Mouse (Mus musculus) induced T-regulatory cell, adult 2 months (primary cell): ENCODE measurements around the gene Rbl1.

Experiments
- DNase-seq: peaks from one replicate; pipeline ENCODE4 v3.0.0-alpha.2; 2012; ENCODE audit warnings: low read depth

Rbl1 gene

GRCm38 (mm10) chr2:157133769-157134478 lies 70.4 kb downstream of the Rbl1 start:
- DNase-seq: peak; percentile 67

DNA sequence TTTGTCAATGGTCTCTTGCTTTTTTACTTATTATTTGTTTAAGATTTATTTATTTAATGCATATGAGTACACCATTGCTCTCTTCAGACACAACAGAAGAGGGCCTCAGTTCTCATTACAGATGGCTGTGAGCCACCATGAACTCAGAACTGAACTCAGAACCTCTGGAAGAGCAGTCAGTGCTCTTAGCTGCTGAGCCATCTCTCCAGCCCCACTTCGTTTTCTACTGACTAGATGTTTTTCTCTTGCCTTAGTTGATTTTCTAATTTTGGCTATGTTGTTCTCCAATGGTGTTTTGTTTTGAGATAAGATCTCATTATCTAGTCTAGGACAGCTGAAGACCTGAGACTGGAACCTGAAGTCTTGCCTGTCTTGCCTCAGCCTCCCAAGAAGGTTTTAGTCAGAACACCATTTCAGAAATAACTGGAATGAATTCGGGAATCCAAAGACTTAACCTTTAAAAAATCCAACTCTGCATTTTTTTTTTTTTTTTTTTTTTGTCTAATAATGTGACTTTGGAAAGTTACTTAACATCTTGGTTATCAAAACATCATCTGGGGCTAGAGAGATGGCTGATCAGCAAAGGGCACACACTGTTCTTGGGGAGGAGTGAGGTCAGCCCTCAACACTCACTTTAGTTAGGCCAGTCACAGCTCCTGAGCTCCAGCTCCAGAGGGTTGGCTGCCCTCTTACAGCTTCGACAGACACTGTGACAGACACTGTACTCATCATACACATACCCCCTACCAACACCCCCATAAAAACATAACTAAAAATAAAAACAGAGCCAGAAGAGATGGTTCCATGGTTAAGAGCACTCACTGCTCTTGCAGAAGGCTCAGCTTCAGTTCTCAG lies 71.4 kb downstream of the Rbl1 start:
- DNase-seq: peak; percentile 52

- peak; percentile 45 for DNase-seq
Observed at GRCm38 (mm10) chr2:157132086-157132485, 72.2 kb downstream of the Rbl1 start.

DNA sequence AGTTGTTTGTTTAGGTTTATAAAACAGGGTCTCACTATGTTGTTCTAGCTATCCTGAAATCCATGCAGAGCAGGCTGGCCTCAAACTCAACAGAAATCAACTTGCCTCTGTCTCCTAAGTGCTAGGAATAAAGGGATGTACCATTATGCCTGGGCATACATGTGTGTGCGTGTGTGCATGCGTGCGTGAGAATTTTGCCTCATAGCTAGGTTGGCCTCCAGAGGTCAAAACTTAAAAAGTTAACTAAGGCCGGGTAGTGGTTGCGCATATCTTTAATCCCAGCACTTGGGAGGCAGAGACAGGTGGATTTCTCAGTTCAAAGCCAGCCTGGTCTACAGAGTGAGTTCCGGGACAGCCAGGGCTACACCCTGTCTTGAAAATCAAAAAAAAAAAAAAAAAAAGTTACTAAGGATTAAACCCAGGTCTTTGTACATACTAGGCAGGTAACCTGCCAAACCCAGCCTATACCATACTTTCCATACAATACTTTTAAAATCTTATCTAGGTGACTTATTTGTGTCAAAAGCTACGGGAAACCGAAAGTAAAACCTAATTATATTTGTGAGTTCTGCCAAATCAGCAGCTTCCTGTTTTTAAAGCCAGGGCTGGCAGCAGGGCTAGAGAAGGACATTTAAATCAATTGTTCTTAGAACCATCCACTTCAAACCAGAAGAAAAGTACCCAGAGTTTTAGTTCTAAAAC lies 73.4 kb downstream of the Rbl1 start:
- peak; percentile 90 for DNase-seq

- DNase-seq: peak; percentile 71
Observed at GRCm38 (mm10) chr2:157129601-157130164, 74.7 kb downstream of the Rbl1 start.

- DNase-seq: peak; percentile 46
Observed at GRCm38 (mm10) chr2:157129096-157129495, 75.2 kb downstream of the Rbl1 start.

- no peak for DNase-seq
Observed at GRCm38 (mm10) chr2:157128072-157128471, 76.3 kb downstream of the Rbl1 start.

DNA sequence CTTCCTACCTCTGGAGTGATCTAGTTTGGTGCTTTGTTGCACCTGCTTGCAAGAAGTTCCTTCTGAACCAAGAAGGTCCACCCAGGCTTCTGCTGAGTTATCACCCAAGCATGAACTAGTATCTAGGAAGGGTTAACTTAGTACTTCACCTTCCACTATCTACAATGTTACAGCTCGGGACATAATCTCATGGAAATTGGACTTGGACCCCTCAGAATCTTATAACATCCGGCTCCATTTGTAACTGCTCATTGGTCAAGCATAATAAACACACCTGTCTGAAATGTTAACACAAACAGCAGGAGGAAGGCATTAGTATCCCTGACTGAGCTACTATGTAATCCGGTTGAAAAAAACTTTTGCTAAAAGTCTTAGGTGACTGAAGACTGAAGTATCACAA lies 77.0 kb downstream of the Rbl1 start:
- DNase-seq: no peak

- no peak for DNase-seq
Observed at GRCm38 (mm10) chr2:157125246-157125645, 79.1 kb downstream of the Rbl1 start.

GRCm38 (mm10) chr2:157121766-157122165 lies 82.6 kb downstream of the Rbl1 start:
- peak; percentile 67 for DNase-seq

GRCm38 (mm10) chr2:157119075-157119474 lies 85.3 kb downstream of the Rbl1 start:
- DNase-seq: peak; percentile 66

- no peak for DNase-seq
Observed at GRCm38 (mm10) chr2:157118556-157118955, 85.8 kb downstream of the Rbl1 start.

DNA sequence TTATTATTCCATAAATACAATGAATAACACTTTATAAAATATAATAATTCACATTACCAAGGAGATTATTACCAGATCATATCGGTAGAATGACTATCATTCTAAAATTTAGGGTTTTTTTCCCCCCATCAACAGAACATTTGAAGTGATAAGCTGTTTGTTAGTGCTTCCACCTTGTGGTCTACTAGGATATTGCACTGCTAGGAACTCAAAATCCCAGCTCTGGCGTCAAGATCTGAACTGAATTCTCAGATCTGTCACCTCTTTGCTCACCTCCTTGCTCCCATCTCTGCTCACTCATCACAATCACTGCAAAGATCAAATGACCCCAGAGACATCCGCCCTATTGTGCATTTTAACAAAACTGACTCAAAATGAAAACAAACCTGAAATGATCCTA lies 87.4 kb downstream of the Rbl1 start:
- peak; percentile 85 for DNase-seq

- no peak for DNase-seq
Observed at GRCm38 (mm10) chr2:157108236-157108635, 96.1 kb downstream of the Rbl1 start.

DNA sequence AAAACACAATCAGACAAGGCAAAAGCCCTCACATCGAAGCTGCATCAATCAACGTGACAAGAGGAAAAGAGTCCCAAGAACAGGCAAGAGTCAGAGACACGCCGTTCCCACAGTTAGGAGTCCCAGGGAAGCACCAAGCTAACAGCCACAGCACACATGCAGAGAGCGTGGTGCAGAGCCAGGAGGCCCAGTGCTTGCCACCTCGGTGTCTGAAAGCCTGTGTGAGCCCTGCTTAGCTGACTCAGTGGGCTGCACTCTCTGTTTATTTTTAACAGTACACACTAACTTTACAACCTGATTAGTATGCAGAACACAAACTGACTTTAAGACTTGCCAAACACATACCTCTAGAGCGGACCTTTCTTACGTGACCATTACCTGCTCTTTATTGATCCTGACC lies 99.9 kb downstream of the Rbl1 start:
- no peak for DNase-seq

- no peak for DNase-seq
Observed at GRCm38 (mm10) chr2:157102256-157102655, 102.1 kb downstream of the Rbl1 start.

DNA sequence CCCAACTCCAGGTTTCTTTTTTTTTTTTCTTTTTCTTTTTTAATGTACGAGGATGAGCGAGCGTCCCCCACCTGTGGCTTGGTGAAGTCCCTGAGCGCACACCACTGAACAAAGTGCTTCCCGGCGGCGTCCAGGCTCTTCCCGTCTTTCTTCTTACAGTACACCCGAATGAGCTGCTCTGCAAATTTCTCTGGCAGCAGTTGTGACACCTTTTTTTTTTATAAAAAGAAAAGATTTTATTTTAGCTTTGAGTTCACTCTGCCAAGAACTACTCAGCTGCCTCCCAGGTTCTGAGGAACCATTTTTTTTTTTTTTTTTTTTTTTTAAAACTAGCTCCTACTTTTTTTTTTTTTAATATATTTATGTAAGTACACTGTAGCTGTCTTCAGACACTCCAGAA lies 102.7 kb downstream of the Rbl1 start:
- no peak for DNase-seq

DNA sequence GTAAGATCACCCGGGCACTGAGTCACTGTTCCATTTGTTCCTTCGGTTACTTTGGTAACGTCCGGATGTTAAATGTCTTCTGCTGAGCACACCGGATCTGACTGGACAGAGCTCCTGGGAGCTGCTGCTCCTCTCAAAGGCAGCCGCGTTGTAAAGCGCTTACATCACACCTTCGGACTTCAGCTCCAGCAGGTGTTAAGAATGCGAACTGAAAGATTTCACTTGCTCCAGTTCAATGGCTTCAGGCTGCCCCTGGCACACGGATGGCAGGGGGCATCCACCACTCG lies 104.1 kb downstream of the Rbl1 start:
- DNase-seq: no peak

GRCm38 (mm10) chr2:157099532-157100318 lies 104.6 kb downstream of the Rbl1 start:
- DNase-seq: no peak
